Mouse (Mus musculus) layer of hippocampus, adult 11-12 months (tissue): ENCODE data around the gene Prkcd.

Experiments
- DNase-seq: peaks from one replicate; pipeline ENCODE4 v3.0.0; 2022; ENCODE audit warnings: low spot score

Gene Prkcd

DNA sequence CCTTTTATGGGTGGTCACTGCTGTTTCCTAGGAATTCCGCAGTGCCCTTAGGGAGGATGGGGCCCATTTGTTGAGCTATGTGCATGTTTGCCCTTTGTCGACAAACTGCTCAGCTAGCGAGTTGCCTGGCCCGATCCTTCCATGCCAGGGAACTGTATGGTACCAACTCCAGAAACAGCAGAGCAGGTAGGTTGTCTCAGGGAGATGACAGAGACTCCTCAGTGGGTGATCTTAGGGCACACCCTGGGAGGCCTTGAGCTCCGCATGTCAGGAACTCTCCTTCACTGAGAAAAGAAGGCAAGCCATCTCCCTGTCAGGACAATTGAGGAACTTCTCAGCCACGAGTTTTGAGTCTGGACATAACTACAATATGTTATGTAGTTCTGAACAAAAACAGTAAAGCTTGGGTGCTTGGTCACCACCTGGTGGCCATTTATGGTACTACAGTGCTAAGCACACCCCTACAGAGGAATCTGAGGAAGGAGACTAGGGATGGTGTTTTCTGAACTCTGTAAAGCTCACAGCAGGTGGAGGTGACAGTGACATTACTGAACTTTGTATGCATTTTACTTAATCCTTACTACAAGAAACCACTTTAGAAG lies 51.9 kb downstream of the Prkcd start:
- DNase-seq, result peak; percentile 84

DNA sequence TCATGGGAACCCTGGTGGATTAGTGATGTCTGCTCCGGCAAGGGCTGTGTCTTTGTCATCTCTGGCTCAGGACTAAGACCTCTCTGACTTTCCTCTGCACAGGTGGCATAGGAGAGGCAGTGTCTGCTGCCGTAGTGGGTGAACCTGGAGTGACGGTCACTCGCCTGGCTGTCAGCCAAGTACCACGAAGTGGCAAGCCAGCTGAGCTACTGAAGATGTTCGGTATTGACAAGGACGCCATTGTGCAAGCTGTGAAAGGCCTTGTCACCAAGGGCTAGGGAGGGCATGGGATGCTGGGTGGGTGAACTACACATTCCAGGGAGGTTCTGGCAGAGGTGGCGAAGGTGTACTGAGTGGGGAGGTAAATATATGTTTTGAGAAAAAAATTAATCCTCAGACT lies 52.8 kb downstream of the Prkcd start:
- DNase-seq, result no peak

DNA sequence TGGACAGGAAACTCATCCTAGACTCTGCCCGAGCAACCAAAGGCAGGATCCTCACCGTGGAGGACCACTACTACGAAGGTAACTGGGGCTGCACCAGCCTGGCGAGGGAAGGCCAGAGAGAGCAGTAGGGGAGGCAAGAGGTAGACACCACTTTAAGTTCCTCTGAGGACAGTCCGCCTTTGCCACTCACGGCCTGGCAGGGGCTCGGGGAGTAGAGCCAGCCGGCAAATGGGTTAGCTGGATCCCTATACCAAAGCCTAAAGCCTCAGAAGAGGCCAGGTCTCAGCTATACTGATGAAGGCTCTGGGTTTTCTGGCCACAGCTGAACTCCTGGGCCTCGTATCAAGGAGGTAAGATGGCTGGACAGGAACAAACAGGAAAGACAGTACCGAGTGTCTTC lies 53.8 kb downstream of the Prkcd start:
- no peak for DNase-seq

DNA sequence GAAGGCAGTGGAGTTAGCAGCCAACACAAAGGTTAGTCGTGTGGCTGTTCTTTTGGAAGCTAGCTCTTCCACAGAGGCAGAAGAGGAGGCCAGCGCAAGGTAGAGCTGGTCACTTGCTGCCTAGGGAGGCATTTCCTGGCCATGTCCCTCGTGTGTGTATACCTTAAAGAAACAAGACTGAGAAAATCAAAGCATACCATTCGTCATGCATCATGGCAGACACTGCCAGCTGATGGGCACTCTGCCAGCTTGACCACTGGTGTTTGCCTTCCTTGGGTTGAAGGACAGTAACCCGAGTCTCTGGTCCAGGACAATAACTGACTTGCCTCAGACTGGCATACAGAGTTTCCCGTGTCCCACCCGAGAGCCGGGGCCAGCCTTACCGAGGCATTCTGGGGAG lies 55.7 kb downstream of the Prkcd start:
- no peak for DNase-seq

DNA sequence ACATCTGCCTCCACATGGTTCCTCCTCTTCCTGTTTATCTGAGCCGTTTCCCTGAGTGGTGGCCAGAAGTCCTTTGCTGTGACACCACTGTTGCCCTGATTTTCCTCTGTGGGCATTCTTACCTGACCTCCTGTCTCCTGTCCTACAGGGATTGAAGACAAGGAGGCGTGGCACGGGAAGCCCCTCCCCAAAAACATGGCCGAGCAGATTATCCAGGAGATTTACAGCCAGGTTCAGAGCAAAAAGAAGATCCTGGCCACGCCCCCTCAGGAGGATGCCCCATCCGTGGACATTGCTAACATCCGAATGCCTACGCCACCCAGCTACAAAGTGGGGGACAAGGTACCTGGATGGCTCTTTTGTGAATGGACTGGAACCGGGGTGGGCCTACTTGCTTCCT lies 58.0 kb downstream of the Prkcd start:
- no peak for DNase-seq

DNA sequence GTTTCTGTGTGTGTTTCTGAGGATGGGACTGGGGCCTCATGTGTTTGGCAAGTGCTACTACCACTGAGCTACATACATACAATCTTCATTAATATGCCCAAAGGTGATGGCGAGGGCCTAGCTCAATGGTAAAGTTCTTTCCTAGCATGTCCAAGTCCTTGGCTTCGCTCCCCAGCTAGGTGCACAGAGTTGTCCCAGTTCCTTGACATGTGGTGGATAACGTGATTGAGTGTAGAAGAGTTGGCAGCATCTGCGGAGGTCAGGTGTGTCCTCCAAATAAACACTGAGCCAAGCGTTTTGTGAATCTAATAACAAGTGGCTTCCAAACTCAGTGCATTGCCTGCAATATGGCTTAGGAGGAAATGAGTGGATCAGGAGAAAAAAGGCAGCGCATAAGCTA lies 59.7 kb downstream of the Prkcd start:
- no peak for DNase-seq

DNA sequence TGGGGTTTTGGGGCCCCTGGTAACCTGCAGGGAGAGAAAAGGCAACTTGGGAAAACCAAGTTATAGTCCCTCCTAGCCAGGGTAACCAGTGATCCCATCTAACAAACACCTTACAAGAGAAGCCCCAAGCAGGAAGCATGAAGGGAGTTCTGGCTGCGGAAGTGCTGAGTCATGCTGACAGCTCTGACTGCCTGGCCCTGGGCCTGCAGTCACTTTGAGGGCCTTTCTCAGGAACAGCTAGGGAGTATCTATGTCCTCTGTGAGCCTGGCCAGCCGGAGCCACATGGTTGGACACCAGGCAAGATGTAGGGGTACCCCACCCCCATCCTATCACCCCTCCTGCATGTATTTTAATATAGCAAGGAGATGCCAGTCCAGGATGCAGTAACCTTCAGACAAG lies 61.6 kb downstream of the Prkcd start:
- peak; percentile 52 for DNase-seq

DNA sequence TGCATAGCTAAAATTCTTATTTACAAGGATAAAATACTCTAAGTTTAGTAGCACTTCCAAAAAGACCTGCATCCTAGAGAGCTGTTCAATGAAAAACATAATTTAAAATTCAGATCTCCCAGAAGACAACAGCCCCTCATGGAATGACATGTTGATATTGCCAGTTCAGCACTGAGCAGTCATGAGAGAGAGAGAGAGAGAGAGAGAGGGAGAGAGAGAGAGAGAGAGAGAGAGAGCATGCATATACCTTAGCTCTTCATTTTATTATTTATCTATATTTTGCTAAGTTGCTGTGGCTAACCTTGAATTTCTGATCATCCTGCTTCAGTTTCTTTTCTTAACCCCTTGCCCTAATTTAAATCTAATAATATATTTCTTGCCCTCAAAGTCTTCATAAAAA lies 63.7 kb downstream of the Prkcd start:
- no peak for DNase-seq

DNA sequence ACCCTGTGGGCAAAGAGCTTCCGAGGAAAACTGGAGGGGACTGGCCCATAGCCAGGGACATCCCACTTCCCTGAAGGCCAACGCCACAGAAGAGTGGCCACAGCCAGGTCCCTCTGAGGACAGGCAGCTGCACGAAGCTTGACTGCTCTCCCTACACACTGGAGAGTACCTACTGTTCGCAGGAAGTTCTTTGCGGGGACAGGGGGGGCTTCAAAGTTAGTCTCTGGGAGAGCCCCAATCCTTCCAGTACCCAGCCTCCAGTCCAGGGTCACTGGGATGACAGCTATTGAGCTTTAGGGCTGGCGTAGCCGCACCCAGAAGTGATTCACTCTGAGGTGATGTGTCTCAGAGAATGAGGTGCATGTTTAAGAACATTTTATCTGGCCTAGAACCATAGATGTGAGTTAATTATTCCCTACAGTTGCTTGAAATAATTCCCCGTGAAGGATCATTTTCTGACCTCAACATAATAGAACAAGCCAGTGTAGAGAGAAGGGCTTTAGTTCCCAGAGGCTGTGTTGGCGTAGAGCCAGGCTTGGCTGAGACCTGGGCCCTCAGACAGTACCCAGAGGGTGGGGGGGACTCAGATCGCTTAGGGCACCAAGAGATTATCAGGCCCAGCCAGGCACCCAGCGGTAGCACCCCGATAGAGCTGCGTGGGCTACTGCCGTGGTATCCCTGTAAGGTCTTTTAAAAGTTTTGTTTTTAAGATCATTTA lies 64.4 kb downstream of the Prkcd start:
- DNase-seq, result no peak

DNA sequence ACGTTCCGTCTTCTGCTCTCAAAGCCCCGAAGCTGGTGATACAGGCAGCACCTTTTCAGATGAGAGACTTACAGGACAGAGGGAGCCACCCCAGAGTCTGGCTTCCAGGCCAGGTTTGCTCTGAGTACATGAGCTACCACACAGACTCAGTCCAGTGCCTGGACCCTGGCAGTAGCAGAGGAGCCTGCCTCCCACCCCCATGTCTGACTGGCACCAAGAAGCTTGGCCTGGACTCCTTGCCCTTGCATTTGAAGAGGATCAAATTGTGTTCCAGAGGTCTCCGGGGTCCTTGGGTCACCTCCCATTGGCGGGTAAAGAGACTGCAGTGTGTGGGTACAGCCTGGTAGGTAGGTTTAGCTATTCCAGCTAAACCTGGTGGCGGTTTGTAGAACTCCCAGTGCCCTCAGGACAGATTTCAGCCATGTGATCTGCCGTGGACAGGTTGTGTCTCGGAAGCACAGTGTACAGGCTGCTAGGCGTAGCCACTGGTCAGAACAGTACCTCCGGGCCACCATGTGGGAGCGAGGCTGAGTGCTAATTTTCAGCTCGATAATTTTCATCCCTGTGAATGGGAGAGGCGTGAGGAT lies 65.1 kb downstream of the Prkcd start:
- no peak for DNase-seq

DNA sequence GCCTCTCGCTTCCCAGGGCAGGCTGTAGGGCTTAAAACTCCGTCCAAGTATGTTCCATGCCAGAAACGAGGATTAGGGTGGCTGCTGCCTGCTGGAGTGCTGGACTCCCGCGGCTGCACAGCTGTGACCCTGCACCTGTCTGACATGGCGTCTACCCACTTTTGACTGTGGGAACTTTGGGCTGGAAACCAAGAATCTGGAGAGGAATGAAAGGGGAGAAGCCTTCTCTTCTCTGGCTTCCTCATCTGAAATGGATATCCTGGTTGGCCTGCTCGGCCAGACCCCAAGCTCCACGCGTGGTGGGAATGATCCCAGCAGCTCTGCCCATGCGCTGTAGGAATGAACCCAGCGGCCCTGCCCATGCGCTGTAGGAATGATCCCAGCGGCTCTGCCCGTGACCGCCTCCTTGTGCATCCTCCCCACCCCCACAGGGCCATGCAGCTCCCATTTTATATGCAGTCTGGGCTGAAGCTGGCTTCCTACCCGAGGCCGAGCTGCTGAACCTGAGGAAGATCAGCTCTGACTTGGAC lies 66.6 kb downstream of the Prkcd start:
- DNase-seq, result no peak

DNA sequence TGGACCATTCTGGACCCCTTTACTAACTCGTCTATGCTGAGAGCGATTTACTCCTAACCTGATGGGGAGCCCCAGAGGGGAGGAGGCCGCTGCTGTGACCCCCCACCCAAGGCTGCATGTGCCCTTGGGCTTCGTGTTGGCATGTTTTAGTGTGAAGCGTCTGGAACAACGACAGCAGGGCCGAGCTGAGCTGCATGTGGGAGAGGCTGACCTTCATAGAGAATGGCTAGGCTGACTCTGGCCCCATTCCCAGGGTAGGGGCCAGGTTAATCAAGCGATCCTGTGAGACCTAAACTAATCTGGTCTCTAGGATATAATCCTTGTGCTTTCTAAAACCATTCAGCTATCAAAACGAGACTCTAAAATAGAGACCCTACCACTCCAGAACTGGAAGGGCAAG lies 68.3 kb downstream of the Prkcd start:
- DNase-seq, result no peak

DNA sequence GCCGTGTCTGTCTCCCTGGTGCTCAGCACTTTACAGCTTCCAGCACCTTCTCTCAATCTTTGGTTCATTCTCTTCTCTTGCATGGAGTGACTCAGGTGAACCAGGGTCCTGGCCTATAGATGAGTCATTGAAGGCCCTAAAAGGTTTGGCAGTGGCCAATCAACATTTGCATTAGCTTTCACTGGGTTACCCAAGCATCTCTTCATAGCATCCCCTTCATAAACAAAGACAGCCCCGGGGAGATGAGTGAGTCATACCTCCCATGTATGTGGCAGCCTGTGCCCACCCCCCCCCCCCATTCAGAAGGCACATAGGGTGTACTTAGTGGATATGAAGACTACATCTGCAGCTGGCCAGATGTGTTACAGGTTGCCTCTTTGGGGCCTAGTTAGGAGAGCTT lies 69.4 kb downstream of the Prkcd start:
- no peak for DNase-seq

DNA sequence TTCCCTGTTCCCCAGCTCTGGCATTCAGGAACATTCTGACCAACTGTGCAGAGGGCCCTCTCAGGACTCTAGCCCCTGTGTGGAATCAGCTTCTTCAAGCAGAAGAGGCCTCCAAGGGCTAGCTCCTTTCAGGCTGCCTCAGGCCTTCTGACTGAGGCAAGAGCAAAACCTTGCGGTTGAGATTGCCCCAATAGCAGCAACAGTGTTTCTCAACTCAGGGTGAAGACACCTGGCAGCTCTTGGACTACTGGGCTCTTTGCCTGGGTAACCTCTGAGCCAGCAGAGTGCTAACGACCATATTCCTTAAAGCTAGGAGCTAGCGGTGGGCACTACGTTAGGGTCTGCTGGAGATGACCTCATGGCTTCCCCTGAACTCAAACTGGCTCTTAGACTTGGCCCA lies 72.8 kb downstream of the Prkcd start:
- no peak for DNase-seq

DNA sequence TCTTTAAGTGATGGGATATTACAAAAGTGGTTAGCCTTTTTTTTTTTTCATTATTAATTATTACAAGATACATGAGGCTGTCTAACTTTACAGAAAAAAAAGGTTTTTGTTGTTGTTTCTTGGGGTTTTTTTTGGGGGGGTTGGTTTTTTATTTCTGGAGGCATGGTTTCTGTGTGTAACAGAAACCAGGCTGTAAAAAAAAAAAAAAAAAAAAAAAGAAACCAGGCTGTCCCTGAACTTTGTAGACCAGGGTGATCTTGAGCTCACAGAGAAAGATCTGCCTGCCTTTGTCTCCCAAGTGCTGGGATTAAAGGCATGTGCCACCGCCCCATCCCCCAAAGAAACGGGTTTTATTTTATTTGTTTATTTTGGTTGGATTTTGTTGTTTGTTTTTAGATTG lies 74.0 kb downstream of the Prkcd start:
- no peak for DNase-seq

DNA sequence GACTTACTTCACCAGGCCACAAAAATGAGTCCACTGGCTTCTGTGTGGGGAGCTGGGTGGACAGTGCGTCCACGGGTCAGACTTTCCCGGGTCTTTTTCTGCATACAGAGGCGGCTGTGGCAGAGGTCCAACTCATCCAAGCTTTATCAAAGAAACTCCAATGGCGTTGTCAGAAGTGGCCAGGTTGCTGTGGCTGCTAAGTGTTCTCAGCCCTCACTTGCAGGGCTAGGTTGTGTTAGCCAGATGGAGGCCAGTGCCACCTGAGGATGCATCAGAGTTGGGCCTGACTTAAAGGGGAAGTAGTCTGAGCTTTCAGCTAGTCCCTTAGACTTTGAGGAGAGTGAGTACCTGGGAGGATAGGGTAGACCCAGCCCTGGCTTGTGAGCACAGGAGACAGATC lies 74.5 kb downstream of the Prkcd start:
- no peak for DNase-seq

DNA sequence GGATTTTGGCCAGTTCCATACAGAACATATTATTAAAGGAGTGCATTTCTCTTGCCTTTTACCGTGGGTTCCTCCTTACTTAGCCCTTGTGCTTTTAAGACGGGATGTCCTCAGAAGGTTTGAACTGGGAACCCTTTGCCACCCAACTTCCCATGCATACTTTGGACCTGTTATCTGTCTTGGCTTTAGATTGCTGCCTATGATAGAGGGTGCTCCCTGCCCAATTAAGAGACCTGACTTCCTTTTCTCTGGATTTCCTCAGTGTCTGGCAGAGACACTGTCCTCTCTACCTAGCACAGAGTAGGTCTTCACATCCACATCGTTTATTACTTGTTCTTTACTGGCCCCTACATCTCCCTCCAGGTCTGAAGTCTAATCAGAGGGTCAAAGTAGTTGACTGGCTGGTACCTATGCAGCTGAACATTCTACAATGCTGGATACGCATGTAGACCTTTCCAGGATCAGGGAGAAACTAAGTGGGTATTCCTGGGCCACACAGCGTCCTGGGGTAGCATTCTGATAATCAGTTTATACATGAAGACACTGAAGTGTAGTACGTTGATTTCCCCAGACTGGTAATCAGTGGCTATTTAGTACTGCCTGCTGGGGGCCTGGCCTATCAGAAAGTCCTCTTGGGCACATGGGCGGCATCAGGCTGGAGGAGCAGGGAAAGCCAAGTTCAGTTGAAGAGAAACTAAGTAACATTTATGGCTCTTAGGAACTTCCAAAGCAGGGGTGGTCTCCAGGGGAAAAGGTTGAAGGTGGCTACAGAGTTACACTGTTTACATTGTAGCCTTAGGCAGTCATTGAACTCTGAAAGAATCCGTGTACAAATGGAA lies 75.6 kb downstream of the Prkcd start:
- DNase-seq, result no peak

DNA sequence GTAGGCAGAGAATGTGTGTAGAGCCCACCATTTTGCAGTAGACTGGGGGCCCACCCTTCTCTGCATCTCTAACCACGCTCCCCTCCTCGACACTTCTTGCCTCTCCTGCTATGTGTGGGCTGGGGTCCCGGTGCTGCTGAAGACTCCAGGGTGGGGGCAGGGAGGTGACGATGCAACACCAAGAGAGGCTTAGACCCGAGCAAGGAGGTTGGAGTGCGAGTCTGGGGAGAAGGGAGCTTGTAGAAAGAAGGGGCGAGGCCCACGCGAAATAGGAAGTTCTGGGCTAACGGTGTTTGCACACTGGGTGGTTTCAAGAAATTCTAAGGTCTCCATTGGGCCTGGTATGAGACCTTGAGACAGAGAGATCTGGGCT lies 76.2 kb downstream of the Prkcd start:
- DNase-seq, result peak; percentile 30

DNA sequence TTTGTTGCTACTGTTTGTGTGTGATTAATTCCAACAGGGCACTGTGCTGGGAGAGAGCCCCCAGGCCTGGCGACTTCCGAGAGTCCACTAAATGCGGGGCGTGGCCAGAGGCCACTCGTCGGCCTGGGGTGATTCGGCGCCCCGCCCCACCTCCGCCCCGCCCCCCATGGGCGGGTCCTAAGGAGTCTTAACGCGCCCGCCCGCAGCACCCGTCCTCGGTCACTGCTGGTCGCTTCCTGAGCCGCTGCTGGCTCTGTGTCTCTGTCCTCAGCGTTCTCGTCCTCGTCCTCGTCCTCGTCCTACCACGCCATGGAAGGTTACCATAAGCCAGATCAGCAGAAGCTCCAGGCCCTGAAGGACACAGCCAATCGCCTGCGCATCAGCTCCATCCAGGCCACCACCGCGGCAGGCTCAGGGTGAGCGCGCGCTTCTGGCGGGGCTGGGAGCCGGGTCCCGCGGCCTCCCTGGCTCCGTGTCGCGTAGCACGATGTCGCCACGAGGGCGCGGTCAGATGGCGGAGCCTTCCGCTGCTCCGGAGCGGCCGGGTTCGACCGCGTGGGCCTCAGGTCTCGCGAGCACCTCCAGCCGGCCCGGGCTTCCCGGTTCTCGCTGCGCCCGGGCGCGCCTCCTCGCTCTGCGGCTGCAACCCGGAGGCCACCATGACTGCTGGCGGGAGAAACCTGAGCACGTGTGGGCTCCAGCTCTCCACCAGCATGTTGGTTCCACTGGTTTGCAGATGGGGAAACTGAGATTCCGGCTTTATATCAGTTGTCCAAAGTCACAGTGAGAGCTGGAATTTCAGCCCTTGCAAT lies 76.8 kb downstream of the Prkcd start:
- peak; percentile 96 for DNase-seq

DNA sequence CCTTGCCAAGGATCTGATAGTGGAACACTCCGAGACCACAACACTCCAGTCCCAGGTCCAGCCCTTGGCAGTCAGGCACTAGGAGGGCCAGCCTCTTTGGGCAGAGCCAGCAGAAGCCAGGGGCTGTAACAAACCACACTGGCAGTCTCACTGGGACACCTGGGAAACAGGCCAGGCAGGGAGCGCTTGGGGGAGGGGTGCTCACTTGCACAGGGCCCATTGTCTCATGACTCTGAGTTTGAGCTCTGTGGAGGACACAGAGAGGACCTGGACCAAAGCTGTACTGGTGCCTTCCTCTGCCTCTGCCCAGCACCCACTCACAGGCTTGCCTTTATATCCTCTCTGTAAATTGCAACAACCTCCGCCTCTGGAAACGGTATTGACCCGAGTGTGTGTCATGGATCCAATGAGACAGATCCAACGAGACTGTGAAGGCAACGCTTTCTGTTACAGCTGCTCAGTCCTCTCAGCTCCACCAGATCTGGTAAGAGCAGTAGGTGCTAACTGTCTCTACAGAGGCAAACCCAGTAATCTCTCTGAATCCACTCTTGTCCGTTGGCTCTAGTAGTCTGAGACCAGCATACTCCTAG lies 77.8 kb downstream of the Prkcd start, which contains the start of gene Tkt:
Tkt (plus strand) TSS at position 229 of the 590 bp plus-strand sequence.
- DNase-seq, result peak; percentile 88
